Mouse (Mus musculus) kidney, adult 18-20 months (tissue): ENCODE measurements at regions not wholly inside any gene's neighbourhood (a gene's known extent, or its start where the extent isn't known, plus 50 kb on each side); places are given as distances from the start of the nearest gene placed in this dataset.

Source experiments
- DNase-seq: peaks from one replicate; pipeline ENCODE4 v3.0.0; 2021

GRCm38 (mm10) chr3:50953456-50953855, 270.8 kb upstream of the Noct start:
- no peak for DNase-seq

- DNase-seq = no peak
Observed at GRCm38 (mm10) chr3:50970386-50970785, 253.9 kb upstream of the Noct start.

- no peak for DNase-seq
Observed at GRCm38 (mm10) chr3:50973081-50973480, 251.2 kb upstream of the Noct start.

GRCm38 (mm10) chr3:50976141-50976780, 248.0 kb upstream of the Noct start:
- no peak for DNase-seq

- no peak for DNase-seq
Observed at GRCm38 (mm10) chr3:50976818-50977217, 247.4 kb upstream of the Noct start.

GRCm38 (mm10) chr3:50978636-50979035, 245.6 kb upstream of the Noct start:
- no peak for DNase-seq

- no peak for DNase-seq
Observed at GRCm38 (mm10) chr3:50979592-50979991, 244.7 kb upstream of the Noct start.

GRCm38 (mm10) chr3:50981751-50982150, 242.5 kb upstream of the Noct start:
- no peak for DNase-seq

- DNase-seq = no peak
Observed at GRCm38 (mm10) chr3:50982649-50983048, 241.6 kb upstream of the Noct start.

- no peak for DNase-seq
Observed at GRCm38 (mm10) chr3:50983126-50983525, 241.1 kb upstream of the Noct start.

GRCm38 (mm10) chr3:50983962-50984765, 240.1 kb upstream of the Noct start:
- no peak for DNase-seq

- no peak for DNase-seq
Observed at GRCm38 (mm10) chr3:50987821-50988220, 236.4 kb upstream of the Noct start.

GRCm38 (mm10) chr3:50990810-50991209, 233.4 kb upstream of the Noct start:
- no peak for DNase-seq

- no peak for DNase-seq
Observed at GRCm38 (mm10) chr3:50992581-50993313, 231.5 kb upstream of the Noct start.

GRCm38 (mm10) chr3:50999745-51000144, 224.5 kb upstream of the Noct start:
- DNase-seq = no peak

GRCm38 (mm10) chr3:51000938-51001337, 223.3 kb upstream of the Noct start:
- no peak for DNase-seq

- no peak for DNase-seq
Observed at GRCm38 (mm10) chr3:51002662-51003061, 221.6 kb upstream of the Noct start.

- no peak for DNase-seq
Observed at GRCm38 (mm10) chr3:51003506-51004170, 220.6 kb upstream of the Noct start.

GRCm38 (mm10) chr3:51004216-51004615, 220.0 kb upstream of the Noct start:
- DNase-seq = no peak

GRCm38 (mm10) chr3:51009098-51009497, 215.1 kb upstream of the Noct start:
- no peak for DNase-seq

GRCm38 (mm10) chr3:51019650-51020346, 204.4 kb upstream of the Noct start:
- DNase-seq = peak; percentile 7

- DNase-seq = no peak
Observed at GRCm38 (mm10) chr3:51024655-51025054, 199.6 kb upstream of the Noct start.

GRCm38 (mm10) chr3:51031821-51032220, 192.4 kb upstream of the Noct start:
- DNase-seq = no peak
